Mouse (Mus musculus) lung, postnatal 36 days (tissue): ENCODE measurements at regions not wholly inside any gene's neighbourhood (a gene's known extent, or its start where the extent isn't known, plus 50 kb on each side); places are given as distances from the start of the nearest gene placed in this dataset.

ENCODE experiments used
- DNase-seq: peaks from one replicate; pipeline ENCODE4 v3.0.0; 2022; ENCODE audit warnings: mixed read lengths

GRCm38 (mm10) chr1:91742914-91743313 lies 58.3 kb upstream of the Twist2 start:
- DNase-seq = no peak

DNA sequence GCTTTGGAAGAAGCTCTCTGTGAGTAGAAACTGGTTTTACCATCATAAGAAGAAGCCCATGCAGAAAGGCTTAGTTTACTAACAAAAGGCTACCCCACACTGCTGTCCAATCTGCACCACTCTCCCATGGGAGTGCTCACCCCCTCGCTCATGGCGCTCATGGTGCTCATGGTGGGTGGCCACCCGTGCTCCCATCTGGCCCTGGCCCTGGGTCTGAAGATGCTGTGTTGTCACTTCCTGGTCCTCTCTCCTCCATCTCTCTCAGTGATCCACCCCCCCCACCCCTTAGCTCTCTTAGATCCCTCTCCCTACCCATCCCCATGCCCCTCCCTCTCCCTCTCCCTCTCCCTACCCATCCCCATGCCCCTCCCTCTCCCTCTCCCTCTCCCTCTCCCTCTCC lies 57.2 kb upstream of the Twist2 start:
- no peak for DNase-seq

DNA sequence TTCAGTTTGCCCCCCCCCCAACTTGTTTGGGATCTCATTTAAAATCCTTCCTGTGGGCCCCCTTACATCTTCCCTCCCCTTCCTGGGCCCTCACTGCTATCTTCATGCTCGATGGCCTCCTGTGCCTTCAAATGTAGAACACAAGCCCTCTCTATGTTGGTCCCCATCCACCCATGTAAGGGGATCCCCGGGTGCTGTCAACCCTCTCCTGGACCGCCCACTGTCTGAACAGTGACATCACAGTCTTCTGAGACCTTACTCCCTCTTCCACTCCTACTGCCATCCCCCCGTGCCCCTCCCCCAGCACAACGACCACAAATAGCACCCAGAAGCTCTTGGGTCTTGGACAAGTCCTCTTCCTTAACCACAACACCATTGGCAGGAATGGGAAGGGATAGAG lies 56.6 kb upstream of the Twist2 start:
- DNase-seq = no peak

DNA sequence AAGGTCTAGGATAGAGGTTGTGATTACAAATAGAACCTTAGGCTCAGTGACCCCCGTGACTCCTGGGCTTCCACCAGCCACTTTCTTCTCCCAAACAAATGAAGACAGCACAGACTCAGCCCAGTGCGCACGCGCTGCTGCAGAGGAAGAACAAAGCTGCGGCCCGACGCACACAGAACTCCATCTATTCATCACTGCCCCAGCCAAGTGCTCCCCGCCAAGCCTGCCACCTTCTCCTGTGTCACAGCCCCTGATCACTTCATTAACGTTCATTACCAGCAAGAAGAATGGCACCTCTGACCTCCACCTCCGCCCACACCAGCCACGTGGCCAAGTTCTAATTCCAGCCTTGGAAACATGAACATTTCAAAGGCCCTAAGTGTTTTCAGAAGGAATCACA lies 53.7 kb upstream of the Twist2 start:
- DNase-seq = peak; percentile 47
